Mouse (Mus musculus) splenic B cell, adult 2 months (primary cell): ENCODE measurements at regions not wholly inside any gene's neighbourhood (a gene's known extent, or its start where the extent isn't known, plus 50 kb on each side); places are given as distances from the start of the nearest gene placed in this dataset.
"Not testable (repeated sequence)": the region's sequence is repeated elsewhere in the genome, so short reads cannot be mapped to it uniquely, and the experiment has no call there.

Source experiments
- DNase-seq: peaks from one replicate; pipeline ENCODE4 v3.0.0-alpha.2; 2011; ENCODE audit warnings: low read depth, low spot score
- H3K27me3 ChIP-seq: 2 replicates; pipeline ENCODE4 v1.6.1; 2012; ENCODE audit warnings: mild to moderate bottlenecking, low read length, moderate library complexity, mixed read lengths; ENCODE audit not compliant: control insufficient read depth, poor library complexity, insufficient read depth, severe bottlenecking
- H3K36me3 ChIP-seq: 2 replicates; pipeline ENCODE4 v1.6.1; 2012; ENCODE audit warnings: mild to moderate bottlenecking, low read length, moderate library complexity, mixed read lengths; ENCODE audit not compliant: control insufficient read depth, poor library complexity, insufficient read depth, severe bottlenecking

- no peak for DNase-seq
- Histone ChIP-seq H3K36me3 (no peaks in the 10 kb centered on the region), H3K27me3 (no peaks in the 10 kb centered on the region)
Measured at GRCm38 (mm10) chr7:118320307-118320706, 76.8 kb upstream of the Smg1 start.

GRCm38 (mm10) chr7:118318432-118319135 lies 75.1 kb upstream of the Smg1 start:
- Histone ChIP-seq H3K27me3 (no peaks in the 10 kb centered on the region), H3K36me3 (no peaks in the 10 kb centered on the region)
- DNase-seq = no peak

GRCm38 (mm10) chr7:118314886-118315285 lies 71.4 kb upstream of the Smg1 start:
- DNase-seq, H3K36me3 ChIP-seq, H3K27me3 ChIP-seq: not testable (repeated sequence)

GRCm38 (mm10) chr7:118314228-118314658 lies 70.8 kb upstream of the Smg1 start:
- no peak for DNase-seq
- Histone ChIP-seq H3K36me3 (no peaks in the 10 kb centered on the region), H3K27me3 (no peaks in the 10 kb centered on the region)

- H3K36me3 ChIP-seq = no peaks in the 10 kb centered on the region
- no peak for DNase-seq
Measured at GRCm38 (mm10) chr7:118313818-118314217, 70.3 kb upstream of the Smg1 start.

GRCm38 (mm10) chr7:118309733-118310132 lies 66.3 kb upstream of the Smg1 start:
- DNase-seq = no peak
- Histone ChIP-seq H3K36me3 (no peaks in the 10 kb centered on the region), H3K27me3 (no peaks in the 10 kb centered on the region)

More at GRCm38 (mm10) chr7:118313818-118314217, 70.3 kb upstream of the Smg1 start:
- no peaks in the 10 kb centered on the region for H3K27me3 ChIP-seq

- no peak for DNase-seq
- no peaks in the 10 kb centered on the region for H3K27me3 ChIP-seq
- no peaks in the 10 kb centered on the region for H3K36me3 ChIP-seq
Measured at GRCm38 (mm10) chr7:118308882-118309281, 65.4 kb upstream of the Smg1 start.

- no peaks in the 10 kb centered on the region for H3K27me3 ChIP-seq
- H3K36me3 ChIP-seq = no peaks in the 10 kb centered on the region
- peak; percentile 91 for DNase-seq
Measured at GRCm38 (mm10) chr7:118304812-118305211, 61.3 kb upstream of the Smg1 start.

- Histone ChIP-seq H3K27me3 (no peaks in the 10 kb centered on the region), H3K36me3 (no peaks in the 10 kb centered on the region)
- DNase-seq = no peak
Measured at GRCm38 (mm10) chr7:118304338-118304737, 60.9 kb upstream of the Smg1 start.

GRCm38 (mm10) chr7:118303921-118304320 lies 60.5 kb upstream of the Smg1 start:
- no peaks in the 10 kb centered on the region for H3K36me3 ChIP-seq
- no peaks in the 10 kb centered on the region for H3K27me3 ChIP-seq
- no peak for DNase-seq

- H3K27me3 ChIP-seq = no peaks in the 10 kb centered on the region
- no peak for DNase-seq
- H3K36me3 ChIP-seq = no peaks in the 10 kb centered on the region
Measured at GRCm38 (mm10) chr7:118300678-118301342, 57.3 kb upstream of the Smg1 start.

GRCm38 (mm10) chr7:118297613-118298012 lies 54.1 kb upstream of the Smg1 start:
- no peaks in the 10 kb centered on the region for H3K36me3 ChIP-seq
- no peaks in the 10 kb centered on the region for H3K27me3 ChIP-seq
- peak; percentile 73 for DNase-seq

GRCm38 (mm10) chr7:118296856-118297518 lies 53.5 kb upstream of the Smg1 start:
- no peak for DNase-seq
- Histone ChIP-seq H3K27me3 (no peaks in the 10 kb centered on the region), H3K36me3 (no peaks in the 10 kb centered on the region)

- DNase-seq = no peak
- H3K36me3 ChIP-seq = no peaks in the 10 kb centered on the region
- H3K27me3 ChIP-seq = no peaks in the 10 kb centered on the region
Measured at GRCm38 (mm10) chr7:118295855-118296254, 52.4 kb upstream of the Smg1 start.

GRCm38 (mm10) chr7:118295275-118295674 lies 51.8 kb upstream of the Smg1 start:
- Histone ChIP-seq H3K27me3 (no peaks in the 10 kb centered on the region), H3K36me3 (no peaks in the 10 kb centered on the region)
- peak; percentile 77 for DNase-seq
